Mouse (Mus musculus) bone marrow, adult 2 months (tissue): ENCODE measurements around the gene Tdrd7.

Source experiments
- CTCF ChIP-seq: fragments of 200-500 bp; IDR thresholded peaks from 2 replicates; pipeline ENCODE4 v1.5.1; 2011; ENCODE audit warnings: low read length, control low read depth; ENCODE audit not compliant: control insufficient read depth, insufficient read depth
- POLR2A ChIP-seq: fragments of 200-500 bp; IDR thresholded peaks from 2 replicates; pipeline ENCODE4 v1.6.1; 2011; ENCODE audit warnings: low read depth, mild to moderate bottlenecking, control low read depth, low read length, borderline replicate concordance; ENCODE audit not compliant: control insufficient read depth

DNA sequence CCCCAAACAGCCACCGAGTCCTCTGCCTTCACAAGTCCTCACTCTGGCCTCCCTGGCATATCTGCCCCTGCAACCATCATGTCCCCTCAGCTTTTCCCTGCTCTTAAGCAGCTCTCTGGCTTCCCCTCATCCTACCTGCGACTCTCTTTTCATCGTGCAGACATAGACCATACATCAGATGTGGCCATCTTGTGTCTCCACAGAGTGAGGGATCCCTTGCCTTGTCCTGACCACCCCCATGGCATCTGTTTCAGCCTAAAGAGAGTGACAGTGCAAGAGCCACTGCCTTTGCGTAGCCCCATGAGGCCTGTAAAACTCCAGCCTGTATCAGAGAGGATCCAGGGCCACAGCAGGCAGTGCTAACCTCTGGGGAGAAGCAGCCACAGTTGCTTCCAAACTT, 63.6 kb downstream of the Tdrd7 start:
- TF ChIP-seq POLR2A: no peak
- TF ChIP-seq CTCF: no peak
